Mouse (Mus musculus) Patski (cell line): ENCODE results near the gene Myo1c. TPM values are rescaled to one million over a fixed set of nuclear protein-coding genes. Genes with fewer than 3 reads are reported as not detected.

Experiments
- ATAC-seq: fragments of 100-300 bp; one replicate; pipeline ENCODE4 v1.8.0; 2021
- CTCF ChIA-PET: fragments of 350-600 bp; sonication (Branson Sonifier 250); formaldehyde crosslinking; loops from one replicate; lab custom pipeline; 2022; ENCODE audit warnings: inconsistent platforms; lab: Charles Lee
- POLR2A ChIA-PET: fragments of 350-600 bp; sonication (Branson Sonifier 250); formaldehyde crosslinking; loops from one replicate; lab custom pipeline; 2022; ENCODE audit warnings: antibody characterized with exemption, inconsistent platforms; lab: Charles Lee
- DNase-seq: peaks from one replicate; pipeline ENCODE4 v3.0.0-alpha.2; 2011; ENCODE audit warnings: low read depth, low spot score
- H3K27me3 ChIP-seq: fragments of 371-371 bp; one replicate; pipeline ENCODE4 v1.5.1; 2021
- CTCF ChIP-seq: fragments of 100-300 bp; IDR thresholded peaks from one replicate; pipeline ENCODE4 v1.5.1; 2021
- in situ Hi-C: fragments of 300-500 bp; cut with MboI; formaldehyde crosslinking; loops from 3 replicates; pipeline ENCODE4 v1.11.1; 2018; ENCODE audit warnings: low pct_unique_long_range_greater_than_20kb, mixed read lengths
- polyA plus RNA-seq: library from polyadenylated mRNA; unstranded; gene quantifications from one replicate; pipeline ENCODE4 v1.2.3, GENCODE M21; 2021

The Myo1c gene
- polyA plus RNA-seq, 1 experiment from 2014 or later: 121 TPM

DNA sequence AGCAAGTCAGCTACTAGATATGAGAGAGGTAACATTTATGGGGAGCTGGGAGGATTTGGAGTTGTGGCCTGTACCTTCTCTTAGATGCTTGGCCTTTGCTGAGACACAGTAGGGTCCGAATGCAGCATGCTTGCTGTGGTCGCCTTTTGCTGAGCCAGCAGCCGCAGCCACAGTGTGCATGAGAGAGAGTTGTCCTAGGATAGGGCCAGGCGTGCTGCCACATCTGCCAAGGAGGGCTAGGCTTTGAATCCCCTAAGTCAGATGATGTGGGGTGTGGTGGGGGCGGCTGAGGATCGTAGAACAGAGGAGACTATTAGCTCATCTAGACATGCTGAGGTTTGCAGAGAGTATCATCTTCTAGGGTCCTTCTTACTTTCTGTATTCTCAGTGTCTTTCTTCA lies 52.5 kb downstream of the Myo1c start:
- in situ Hi-C loops: no loop called here
- no peaks in the 10 kb centered on the region for H3K27me3 ChIP-seq
- ATAC-seq (no peak), DNase-seq (no peak)
- CTCF ChIA-PET: interaction anchor here (1.1 to 1.2 kb wide), 2 partner anchors 15 to 71 kb away, joined by 3 to 4 read pairs; no protein-coding TSS in a partner anchor
- POLR2A ChIA-PET: no interaction called here
- no peak for TF ChIP-seq CTCF

DNA sequence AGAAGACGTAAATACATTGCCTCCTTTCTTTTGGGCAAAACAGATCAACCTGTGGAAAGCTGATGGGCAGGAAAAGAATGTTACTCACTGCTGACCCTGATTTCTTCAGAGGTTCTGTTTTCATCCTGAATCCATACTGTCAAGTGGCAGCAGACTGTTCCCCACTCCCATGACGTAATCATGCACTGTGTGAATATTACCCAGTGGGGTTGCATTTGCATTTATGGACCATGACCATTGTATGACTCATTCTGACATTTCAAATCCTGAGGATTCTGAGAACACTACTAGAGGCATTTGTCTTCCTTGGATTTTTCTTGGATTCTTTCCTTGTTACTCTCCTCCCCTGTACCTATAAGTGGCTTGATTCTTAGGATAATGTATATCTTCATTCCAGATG lies 53.4 kb downstream of the Myo1c start:
- CTCF ChIA-PET: no interaction called here
- DNase-seq: no peak
- TF ChIP-seq CTCF: no peak
- no peaks in the 10 kb centered on the region for H3K27me3 ChIP-seq
- POLR2A ChIA-PET: no interaction called here
- in situ Hi-C loops: no loop called here
- ATAC-seq: no peak

DNA sequence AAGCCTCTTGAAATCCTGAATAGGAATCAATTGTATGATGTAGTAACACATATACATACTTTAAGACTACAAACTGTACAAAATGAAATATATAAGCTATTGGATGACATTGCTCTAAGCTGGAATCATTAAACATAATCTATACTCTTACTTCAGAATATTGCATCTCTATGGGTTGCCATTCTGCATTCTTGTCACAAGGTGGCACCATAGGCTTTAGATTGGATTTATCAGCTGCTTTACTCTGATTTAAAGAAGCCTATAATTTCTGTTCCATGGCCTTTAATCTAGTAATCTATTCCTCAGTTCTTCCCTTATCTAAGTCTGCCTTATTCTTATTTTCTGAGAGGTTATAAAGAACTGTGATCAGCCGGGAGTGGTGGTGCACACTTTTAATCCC lies 63.6 kb downstream of the Myo1c start:
- ATAC-seq (no peak), DNase-seq (no peak)
- no peaks in the 10 kb centered on the region for H3K27me3 ChIP-seq
- in situ Hi-C loops: no loop called here
- CTCF ChIA-PET: interaction anchor here (0.7 to 0.9 kb wide), 2 partner anchors 9 to 14 kb away, joined by 3 read pairs; no protein-coding TSS in a partner anchor
- POLR2A ChIA-PET: interaction anchor here (0.5 to 0.7 kb wide), 2 partner anchors 19 to 58 kb away, joined by 3 to 4 read pairs; partner anchors contain the start of gene Ywhae
- peak; percentile 54 for TF ChIP-seq CTCF

DNA sequence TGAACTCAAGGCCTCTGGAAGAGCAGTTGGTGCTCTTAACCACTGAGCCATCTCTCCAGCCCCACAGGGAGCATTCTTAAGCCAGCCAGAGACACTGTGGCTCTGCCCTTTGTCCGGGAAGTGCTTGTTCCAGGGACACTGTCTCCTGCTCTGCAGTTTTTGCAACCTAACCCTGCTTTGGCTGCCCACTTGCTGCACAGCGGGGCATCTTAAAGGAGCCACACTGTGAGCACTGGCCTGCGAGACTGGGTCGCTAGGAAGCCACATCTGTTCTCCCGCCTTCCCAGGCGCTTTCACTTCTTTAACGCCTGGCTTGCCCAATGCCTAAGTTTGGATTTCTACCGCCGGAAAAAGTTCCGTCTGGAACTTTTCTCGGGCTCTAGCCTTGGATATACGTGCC lies 65.3 kb downstream of the Myo1c start:
- ChIA-PET POLR2A (no interaction called here), CTCF (no interaction called here)
- TF ChIP-seq CTCF: no peak
- H3K27me3 ChIP-seq: no peaks in the 10 kb centered on the region
- in situ Hi-C loops: no loop called here
- no peak for DNase-seq
- no peak for ATAC-seq

DNA sequence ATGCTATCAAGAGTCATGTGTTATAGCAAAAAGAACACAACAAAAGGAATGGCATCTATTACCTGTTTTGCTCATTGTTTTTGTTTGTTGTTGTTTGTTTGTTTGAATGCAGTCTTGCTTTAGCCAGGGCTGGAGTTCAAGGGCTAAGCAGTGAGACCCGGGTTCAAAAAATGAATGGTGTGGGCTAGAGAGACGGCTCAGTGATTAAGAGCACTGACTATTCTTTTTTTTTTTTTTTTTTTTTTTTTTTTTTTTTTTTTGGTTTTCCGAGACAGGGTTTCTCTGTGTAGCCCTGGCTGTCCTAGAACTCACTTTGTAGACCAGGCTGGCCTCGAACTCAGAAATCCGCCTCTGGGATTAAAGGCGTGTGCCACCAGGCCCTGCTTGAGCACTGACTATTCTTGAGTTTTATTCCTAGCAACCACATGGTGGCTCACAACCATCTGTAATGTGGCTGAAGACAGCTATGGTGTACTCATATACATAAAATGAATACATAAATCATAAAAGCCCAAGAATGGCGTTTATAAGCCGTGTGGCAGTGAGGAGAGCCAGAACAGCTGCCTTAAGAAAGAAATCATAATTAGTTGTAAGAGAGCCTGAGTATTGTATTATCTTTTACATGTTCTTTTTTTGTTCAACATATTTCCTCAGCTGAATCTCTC lies 66.5 kb downstream of the Myo1c start:
- no peak for DNase-seq
- no peaks in the 10 kb centered on the region for H3K27me3 ChIP-seq
- TF ChIP-seq CTCF: no peak
- ChIA-PET CTCF (interaction anchor here (0.9 kb wide), 1 partner anchor 20 kb away, joined by 3 read pairs; no protein-coding TSS in a partner anchor), POLR2A (no interaction called here)
- ATAC-seq: no peak
- in situ Hi-C loops: no loop called here

DNA sequence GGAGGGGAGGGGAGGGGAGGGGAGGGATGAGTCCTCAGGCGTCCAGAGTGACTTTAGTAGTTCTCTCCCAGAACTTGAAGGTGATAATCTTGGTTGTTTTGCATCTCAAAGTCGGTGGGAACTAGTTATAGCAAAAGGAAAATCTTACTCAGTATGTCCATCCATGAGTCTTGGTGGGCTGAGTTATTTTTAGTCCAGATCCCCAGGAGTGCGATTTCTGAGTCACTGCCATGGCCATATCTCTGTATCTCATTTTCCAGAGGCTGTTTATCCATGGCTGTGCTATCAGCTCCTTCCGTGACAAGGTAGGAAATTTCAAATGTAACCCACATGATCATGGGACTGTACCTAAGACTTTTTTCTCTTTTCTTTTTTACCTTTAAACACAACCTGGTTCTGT lies 72.0 kb downstream of the Myo1c start:
- DNase-seq (no peak), ATAC-seq (no peak)
- no peak for TF ChIP-seq CTCF
- ChIA-PET CTCF (interaction anchor here (1.2 to 1.3 kb wide), 2 partner anchors 13 to 90 kb away, joined by 3 to 4 read pairs; no protein-coding TSS in a partner anchor), POLR2A (no interaction called here)
- H3K27me3 ChIP-seq: no peaks in the 10 kb centered on the region
- in situ Hi-C loops: no loop called here

Other genes starting within 250 kb of the Myo1c start
- 2.5 TPM for gene Serpinf1, start 227.8 kb upstream of the Myo1c start, polyA plus RNA-seq
- gene Serpinf2, start 210.9 kb upstream of the Myo1c start, polyA plus RNA-seq: 0.04 TPM
- gene Wdr81, start 195.8 kb upstream of the Myo1c start, polyA plus RNA-seq: 28.9 TPM
- gene Tlcd2, start 188.8 kb upstream of the Myo1c start, polyA plus RNA-seq: 0.85 TPM
- 132 TPM for gene Prpf8, start 163.7 kb upstream of the Myo1c start, polyA plus RNA-seq
- gene Rilp, start 140.4 kb upstream of the Myo1c start, polyA plus RNA-seq: 1.4 TPM
- gene Scarf1, start 137.0 kb upstream of the Myo1c start, polyA plus RNA-seq: 0.17 TPM
- gene Slc43a2, start 118.8 kb upstream of the Myo1c start, polyA plus RNA-seq: 10.0 TPM
- 141 TPM for gene Pitpna, start 62.4 kb upstream of the Myo1c start, polyA plus RNA-seq
- gene Inpp5k, start 19.5 kb upstream of the Myo1c start, polyA plus RNA-seq: 32.9 TPM
- gene Crk, start 28.8 kb downstream of the Myo1c start, polyA plus RNA-seq: 116 TPM
- gene Ywhae, start 82.4 kb downstream of the Myo1c start, polyA plus RNA-seq: 860 TPM
- 0.04 TPM for gene Doc2b, start 145.5 kb downstream of the Myo1c start, polyA plus RNA-seq